Mouse (Mus musculus): ENCODE data around the gene Prl7c1.
"Not testable (repeated sequence)": the region's sequence is repeated elsewhere in the genome, so short reads cannot be mapped to it uniquely, and the experiment has no call there.

The Prl7c1 gene

GRCm38 (mm10) chr13:27780704-27781103 is at the start of gene Prl7c1:
Prl7c1 (minus strand) TSS chr13:27780804.
- not testable (repeated sequence) for DNase-seq (ENCODE audit: extremely low spot score, low read depth, low spot score)

- DNase-seq (ENCODE audit: extremely low spot score, low read depth, low spot score): no peak
These were observed 22.2 kb upstream of the Prl7c1 start for GRCm38 (mm10) chr13:27802765-27803164.

GRCm38 (mm10) chr13:27801354-27801753 is 20.8 kb upstream of the Prl7c1 start, which contains the start of gene Prl2a1:
Prl2a1 (plus strand) TSS chr13:27801654.
- DNase-seq (ENCODE audit: extremely low spot score, low read depth, low spot score): no peak

DNA sequence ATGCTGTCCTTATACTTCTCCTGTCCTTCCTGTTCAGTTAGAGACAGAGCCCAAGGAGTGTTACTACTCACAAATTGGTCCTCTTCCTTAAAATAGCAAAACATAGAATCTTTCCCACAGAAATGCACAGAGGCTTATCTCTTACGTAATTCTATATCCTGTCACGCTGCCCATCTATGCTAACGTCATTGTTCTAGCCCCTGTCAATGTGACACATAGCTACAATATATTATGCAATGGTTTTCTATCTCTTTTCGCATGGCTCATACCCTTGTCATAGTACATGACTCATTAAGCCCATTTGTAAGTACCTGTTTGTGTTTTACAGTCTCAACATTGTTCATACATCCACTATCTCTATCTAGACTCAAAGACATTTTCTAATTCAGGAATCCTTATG is 18.7 kb upstream of the Prl7c1 start:
- no peak for DNase-seq (ENCODE audit: extremely low spot score, low read depth, low spot score)

DNA sequence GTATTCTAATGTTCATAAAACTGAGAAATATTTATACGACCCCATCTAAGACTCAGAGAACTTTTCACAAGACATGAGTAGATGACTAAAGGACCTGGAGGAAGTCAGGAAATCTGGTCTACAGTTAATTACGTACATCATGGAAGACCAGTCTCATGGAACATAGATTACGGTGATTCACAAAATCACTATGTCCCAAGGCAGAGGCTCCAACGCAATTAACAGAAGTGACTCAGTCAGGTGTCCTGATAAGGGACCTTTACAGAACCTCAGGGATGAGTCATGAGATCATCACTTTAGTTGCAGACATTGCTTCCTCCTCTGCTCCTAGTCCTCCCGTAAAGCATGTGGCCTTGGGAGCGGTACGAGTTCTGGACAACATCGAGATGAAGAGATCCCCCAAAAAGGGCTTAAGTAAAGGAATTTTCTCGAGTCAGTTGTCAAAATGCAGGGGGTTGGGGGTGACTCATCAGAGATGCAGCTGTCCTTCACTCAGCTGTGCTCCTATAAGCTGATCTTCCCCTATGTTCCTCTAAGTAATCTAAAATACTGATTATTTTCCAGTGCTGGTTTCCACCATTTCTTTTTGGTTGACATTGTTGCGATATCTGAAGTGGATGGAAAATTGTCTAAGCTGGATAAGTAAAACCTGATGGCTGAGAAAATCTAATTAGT is 46.0 kb downstream of the Prl7c1 start:
- DNase-seq (ENCODE audit: extremely low spot score, low read depth, low spot score): no peak

DNA sequence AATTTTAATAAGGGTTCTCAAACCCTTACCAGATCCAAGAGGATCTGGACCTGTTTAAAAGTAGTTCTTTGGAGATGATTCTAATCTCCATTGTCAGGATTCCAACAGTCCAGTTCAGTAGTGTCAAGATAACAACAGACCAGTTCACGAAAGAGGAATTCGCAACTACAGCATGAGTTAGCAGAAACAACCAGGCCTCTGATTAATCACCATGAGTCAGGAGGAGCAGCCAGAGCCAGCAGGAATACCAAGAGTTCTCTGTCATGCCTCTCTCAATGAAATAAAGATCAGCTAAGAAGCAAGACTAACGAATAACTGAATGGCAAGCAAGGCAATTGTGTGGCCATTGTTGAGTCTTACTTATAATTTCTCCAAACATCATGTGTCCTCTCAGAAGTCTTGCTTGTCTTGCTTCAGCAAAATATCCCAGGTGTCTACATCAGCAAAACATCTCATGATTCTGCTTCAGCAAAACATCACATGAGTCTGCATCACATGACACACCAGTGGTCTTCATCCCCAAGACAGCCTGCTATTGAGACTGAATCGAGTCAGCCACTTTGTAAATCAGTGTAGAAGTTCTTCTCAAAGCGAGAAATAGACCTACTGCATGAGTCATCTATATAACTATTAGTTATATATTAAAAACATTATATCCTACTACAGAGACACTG is 50.2 kb downstream of the Prl7c1 start:
- DNase-seq (ENCODE audit: extremely low spot score, low read depth, low spot score): not testable (repeated sequence)

- not testable (repeated sequence) for DNase-seq (ENCODE audit: extremely low spot score, low read depth, low spot score)
These were observed 55.5 kb downstream of the Prl7c1 start for GRCm38 (mm10) chr13:27725057-27725456.
